Mouse (Mus musculus): Measurements from ENCODE around the gene Shd. TPM values are rescaled to one million over a fixed set of nuclear protein-coding genes. Genes with fewer than 3 reads are reported as not detected.
A peak's percentile ranks its signal among the peaks of the same experiment; 100 is the strongest.

Gene Shd
- polyA plus RNA-seq, 1 experiment: 122 TPM

DNA sequence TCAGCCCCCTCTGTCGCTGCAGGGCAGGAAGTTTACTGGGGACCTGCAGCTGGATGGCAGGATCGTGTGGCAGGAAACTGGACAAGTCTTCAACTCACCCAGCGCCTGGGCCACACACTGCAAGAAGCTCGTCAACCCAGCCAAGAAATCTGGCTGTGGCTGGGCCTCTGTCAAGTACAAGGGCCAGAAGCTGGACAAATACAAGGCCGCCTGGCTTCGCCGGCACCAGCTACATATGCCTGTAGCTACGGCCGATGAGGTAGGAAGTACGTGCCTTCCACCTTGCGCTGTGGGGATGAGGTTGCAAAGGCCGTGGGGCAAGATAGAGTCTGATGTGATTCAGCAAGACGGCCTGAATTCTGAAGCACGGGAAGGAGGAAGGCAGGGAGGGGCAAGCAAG is 40.0 kb downstream of the Shd start:
- Histone ChIP-seq H3K27me3 (ENCODE audit: control insufficient read depth, insufficient read depth, low read length) (no peaks in the 10 kb centered on the region), H3K4me1 (ENCODE audit: control insufficient read depth, insufficient read depth, low read length) (peaks cover 13% of the 10 kb centered on the region; the same call in 1 of the 2 replicates), H3K4me3 (replicated peaks; ENCODE audit: insufficient read depth, low read depth, low read length) (peak overlapping the region; percentile 75), H3K27ac (ENCODE audit: insufficient read depth, low read length) (peak overlapping the region; percentile 77; the same call in 1 of the 2 replicates)
- no peak for DNase-seq
- WGBS: 29% methylated on average over 14 of the region's 14 CpGs
- no peak for TF ChIP-seq POLR2A (IDR thresholded peaks at IDR 0.05; ENCODE audit: borderline replicate concordance, insufficient read depth, low read length)
- no peak for TF ChIP-seq CTCF (IDR thresholded peaks at IDR 0.05; ENCODE audit: borderline replicate concordance, insufficient read depth, low read depth, low read length)

DNA sequence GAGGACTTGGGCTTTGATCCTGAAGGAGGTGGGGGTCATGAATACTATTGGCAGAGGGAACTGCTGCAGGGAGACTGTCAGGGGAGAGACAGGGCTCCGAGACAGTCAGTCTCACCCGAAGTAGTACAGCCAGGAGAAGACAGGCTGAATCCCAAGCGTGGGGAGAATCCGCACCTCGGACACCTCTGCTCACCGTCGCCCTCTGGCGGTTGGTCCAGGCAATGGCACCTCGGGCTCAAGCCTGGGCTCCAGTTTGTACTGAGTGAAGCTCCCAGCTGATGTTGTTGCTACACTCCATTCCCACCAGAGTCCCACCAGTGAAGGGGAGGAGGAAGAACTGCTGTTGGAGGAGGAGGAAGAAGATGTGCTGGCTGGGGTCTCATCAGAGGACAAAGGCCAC is 40.4 kb downstream of the Shd start:
- H3K4me1 ChIP-seq (ENCODE audit: control insufficient read depth, insufficient read depth, low read length): peaks cover 13% of the 10 kb centered on the region; the same call in 1 of the 2 replicates
- H3K4me3 ChIP-seq (replicated peaks; ENCODE audit: insufficient read depth, low read depth, low read length): peak overlapping the region; percentile 75
- TF ChIP-seq CTCF (IDR thresholded peaks at IDR 0.05; ENCODE audit: borderline replicate concordance, insufficient read depth, low read depth, low read length) (peak; percentile 93), POLR2A (IDR thresholded peaks at IDR 0.05; ENCODE audit: borderline replicate concordance, insufficient read depth, low read length) (no peak)
- 1% methylated on average over 9 of the region's 9 CpGs for WGBS
- H3K27me3 ChIP-seq (ENCODE audit: control insufficient read depth, insufficient read depth, low read length): no peaks in the 10 kb centered on the region
- DNase-seq: peak; percentile 74 to 86
- H3K27ac ChIP-seq (ENCODE audit: insufficient read depth, low read length): peak overlapping the region; percentile 9; the same call in 1 of the 2 replicates

DNA sequence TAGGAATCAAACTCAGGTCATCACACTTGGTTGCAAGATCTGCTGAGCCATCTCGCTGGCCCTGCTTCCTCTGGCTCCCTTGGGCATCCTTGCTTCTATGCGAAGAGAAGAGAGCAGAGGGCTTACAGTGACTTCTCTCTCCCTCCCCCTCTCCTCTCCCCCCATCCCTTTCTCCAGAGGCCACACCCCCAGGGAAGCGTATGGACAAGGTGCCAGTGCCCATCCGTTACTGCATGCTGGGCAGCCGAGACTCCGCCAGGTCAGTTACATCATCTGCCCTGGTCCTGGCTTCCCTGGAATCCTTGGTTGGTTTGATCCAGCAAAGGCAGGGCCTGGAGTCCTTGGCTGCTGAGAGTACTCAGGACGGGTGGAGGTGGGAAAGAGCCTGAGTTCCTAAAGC is 41.2 kb downstream of the Shd start:
- Histone ChIP-seq H3K27ac (ENCODE audit: insufficient read depth, low read length) (0 out of 2 replicates have a peak overlapping the region, but pooled peaks have one; percentile 2), H3K4me3 (replicated peaks; ENCODE audit: insufficient read depth, low read depth, low read length) (peak overlapping the region; percentile 7), H3K27me3 (ENCODE audit: control insufficient read depth, insufficient read depth, low read length) (no peaks in the 10 kb centered on the region), H3K4me1 (ENCODE audit: control insufficient read depth, insufficient read depth, low read length) (peaks cover 19% of the 10 kb centered on the region)
- TF ChIP-seq CTCF (IDR thresholded peaks at IDR 0.05; ENCODE audit: borderline replicate concordance, insufficient read depth, low read depth, low read length) (no peak), POLR2A (IDR thresholded peaks at IDR 0.05; ENCODE audit: borderline replicate concordance, insufficient read depth, low read length) (no peak)
- DNase-seq: peak; percentile 51 to 71
- 20% methylated on average over 7 of the region's 7 CpGs for WGBS

DNA sequence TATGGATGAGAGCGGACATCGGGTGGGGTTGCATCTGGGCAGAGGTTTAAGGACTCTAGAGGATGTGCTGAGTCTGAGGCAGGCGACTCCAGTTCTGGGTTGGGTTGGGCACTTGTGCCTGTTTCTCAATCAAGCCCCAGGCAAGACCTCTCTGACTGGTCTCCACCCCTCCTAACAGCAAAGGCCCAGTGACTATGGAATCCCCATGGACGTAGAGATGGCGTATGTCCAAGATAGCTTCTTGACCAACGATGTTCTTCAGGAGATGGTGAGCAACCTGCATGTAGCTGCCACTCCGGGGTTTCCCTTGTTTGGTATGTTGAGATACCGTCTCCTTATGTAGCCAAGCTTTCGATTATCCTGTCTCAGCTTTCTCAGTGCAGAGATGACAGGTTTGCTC is 45.0 kb downstream of the Shd start:
- Histone ChIP-seq H3K27me3 (ENCODE audit: control insufficient read depth, insufficient read depth, low read length) (no peaks in the 10 kb centered on the region), H3K4me3 (replicated peaks; ENCODE audit: insufficient read depth, low read depth, low read length) (no peak overlapping the region), H3K27ac (ENCODE audit: insufficient read depth, low read length) (no peak overlapping the region), H3K4me1 (ENCODE audit: control insufficient read depth, insufficient read depth, low read length) (peaks cover 46% of the 10 kb centered on the region)
- WGBS: 81% methylated on average over 9 of the region's 9 CpGs
- DNase-seq: no peak
- TF ChIP-seq CTCF (IDR thresholded peaks at IDR 0.05; ENCODE audit: borderline replicate concordance, insufficient read depth, low read depth, low read length) (no peak), POLR2A (IDR thresholded peaks at IDR 0.05; ENCODE audit: borderline replicate concordance, insufficient read depth, low read length) (no peak)

DNA sequence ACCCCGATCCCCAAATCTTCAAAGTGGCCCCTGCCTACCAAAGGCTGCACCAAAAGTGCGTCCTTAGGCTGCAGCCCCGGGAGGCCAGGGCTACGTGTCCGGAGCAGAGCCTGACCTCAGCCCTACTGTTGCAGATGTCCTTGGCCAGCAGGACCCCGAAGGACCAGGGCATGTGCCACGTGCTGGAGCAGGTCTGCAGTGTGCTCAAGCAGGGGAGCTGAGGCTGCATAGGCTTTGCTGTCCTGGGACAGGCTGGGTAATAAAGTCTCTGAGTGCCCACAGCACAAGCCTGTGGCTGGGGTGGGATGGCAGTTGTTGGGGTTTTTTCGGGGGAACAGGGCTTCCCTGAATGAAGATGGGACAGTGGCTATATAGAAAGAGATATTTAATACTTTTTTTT is 46.1 kb downstream of the Shd start:
- 68% methylated on average over 8 of the region's 8 CpGs for WGBS
- Histone ChIP-seq H3K27me3 (ENCODE audit: control insufficient read depth, insufficient read depth, low read length) (no peaks in the 10 kb centered on the region), H3K4me3 (replicated peaks; ENCODE audit: insufficient read depth, low read depth, low read length) (no peak overlapping the region), H3K4me1 (ENCODE audit: control insufficient read depth, insufficient read depth, low read length) (peaks cover 50% of the 10 kb centered on the region), H3K27ac (ENCODE audit: insufficient read depth, low read length) (no peak overlapping the region)
- no peak for DNase-seq
- TF ChIP-seq POLR2A (IDR thresholded peaks at IDR 0.05; ENCODE audit: borderline replicate concordance, insufficient read depth, low read length) (0 out of 2 replicates have a peak, but pooled peaks have one; percentile 7), CTCF (IDR thresholded peaks at IDR 0.05; ENCODE audit: borderline replicate concordance, insufficient read depth, low read depth, low read length) (no peak)

DNA sequence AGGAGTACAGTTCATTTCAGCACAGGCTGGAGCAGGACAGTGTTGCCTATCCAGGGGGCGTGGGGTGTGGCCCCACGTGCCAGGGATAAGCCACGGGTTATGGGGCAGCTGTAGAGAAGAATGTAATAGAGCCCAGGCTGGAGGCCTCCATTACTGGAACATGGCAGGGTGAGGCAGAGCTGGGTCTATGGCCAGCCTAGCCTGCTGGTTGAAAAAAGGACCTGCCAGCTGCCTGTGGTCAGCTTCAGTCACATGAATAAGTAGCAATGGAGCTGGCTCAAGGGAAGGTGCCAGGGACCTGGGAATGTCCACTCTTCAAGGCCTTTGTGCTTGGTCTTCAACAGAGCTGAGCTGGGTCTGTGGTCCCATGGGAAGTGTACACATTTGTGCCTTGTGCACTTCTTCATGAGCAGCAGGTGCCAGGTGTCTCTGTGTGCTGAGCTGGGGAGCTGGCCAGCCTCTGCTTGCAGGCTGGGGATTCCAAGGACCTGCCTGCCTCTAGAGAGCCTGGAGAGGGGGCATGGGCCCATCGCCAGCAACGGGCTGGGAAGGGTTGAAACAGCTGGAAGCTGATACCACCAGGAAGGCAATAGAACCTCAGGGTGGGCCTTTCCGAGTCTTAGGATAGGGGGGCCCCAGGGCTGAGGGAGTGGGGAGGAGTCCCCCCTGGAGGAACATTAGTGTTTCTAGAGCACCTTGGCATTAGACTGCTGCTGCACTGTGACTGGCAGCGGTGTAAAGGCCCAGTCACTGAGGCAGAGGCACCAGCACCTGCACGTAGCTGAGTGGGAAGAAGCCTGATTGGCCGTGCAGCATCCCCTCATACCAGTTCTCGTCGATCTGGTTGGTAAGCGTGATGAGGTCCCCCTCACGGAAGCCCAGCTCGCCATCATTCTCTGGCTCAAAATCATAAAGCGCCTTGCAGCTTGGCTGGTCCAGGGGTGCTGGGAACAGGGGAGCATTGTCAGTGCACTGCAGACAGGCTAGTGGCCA is 46.8 kb downstream of the Shd start:
- no peaks in the 10 kb centered on the region for H3K27me3 ChIP-seq (ENCODE audit: control insufficient read depth, insufficient read depth, low read length)
- H3K4me3 ChIP-seq (replicated peaks; ENCODE audit: insufficient read depth, low read depth, low read length): no peak overlapping the region
- 60% methylated on average over 15 of the region's 15 CpGs for WGBS
- H3K27ac ChIP-seq (ENCODE audit: insufficient read depth, low read length): no peak overlapping the region
- DNase-seq: peak; percentile 45 to 50
- no peak; the same call in 1 of the 2 replicates for TF ChIP-seq POLR2A (IDR thresholded peaks at IDR 0.05; ENCODE audit: borderline replicate concordance, insufficient read depth, low read length)
- TF ChIP-seq CTCF (IDR thresholded peaks at IDR 0.05; ENCODE audit: borderline replicate concordance, insufficient read depth, low read depth, low read length): no peak
- peaks cover 50% of the 10 kb centered on the region for H3K4me1 ChIP-seq (ENCODE audit: control insufficient read depth, insufficient read depth, low read length)

DNA sequence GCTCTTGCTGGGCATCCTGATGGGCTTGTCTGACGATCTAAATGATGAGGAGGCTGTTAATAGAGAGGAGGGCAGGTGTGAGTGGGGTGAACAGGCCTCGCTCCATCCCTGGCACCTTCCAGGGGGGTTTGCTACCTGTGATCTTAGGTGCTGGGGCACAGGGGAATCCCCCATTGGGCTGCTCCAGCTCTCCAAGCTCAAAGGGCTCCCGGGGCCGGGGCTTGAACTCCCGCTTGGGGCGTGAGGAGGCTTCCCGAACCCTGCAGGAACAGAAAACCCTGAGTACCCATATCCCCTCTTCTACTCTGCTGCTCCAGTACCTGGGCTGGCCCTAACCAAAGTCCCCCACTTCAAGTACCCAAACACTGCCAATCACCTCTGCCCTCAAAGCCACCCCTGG is 47.6 kb downstream of the Shd start:
- WGBS: 79% methylated on average over 7 of the region's 7 CpGs
- no peak for TF ChIP-seq POLR2A (IDR thresholded peaks at IDR 0.05; ENCODE audit: borderline replicate concordance, insufficient read depth, low read length)
- TF ChIP-seq CTCF (IDR thresholded peaks at IDR 0.05; ENCODE audit: borderline replicate concordance, insufficient read depth, low read depth, low read length): no peak
- H3K27ac ChIP-seq (ENCODE audit: insufficient read depth, low read length): peak overlapping the region; percentile 47; the same call in 1 of the 2 replicates

More for the DNA sequence above, 47.6 kb downstream of the Shd start:
- Histone ChIP-seq H3K4me1 (ENCODE audit: control insufficient read depth, insufficient read depth, low read length) (peaks cover 56% of the 10 kb centered on the region), H3K4me3 (replicated peaks; ENCODE audit: insufficient read depth, low read depth, low read length) (no peak overlapping the region), H3K27me3 (ENCODE audit: control insufficient read depth, insufficient read depth, low read length) (no peaks in the 10 kb centered on the region)
- peak in 1 of 2 experiments; percentile 39 for DNase-seq
